Mouse (Mus musculus): ENCODE measurements around the gene Polr3f. TPM values are rescaled to one million over a fixed set of nuclear protein-coding genes. Genes with fewer than 3 reads are reported as not detected.

Gene Polr3f
- total RNA-seq, 2 experiments from 2014 or later = 11.4 to 12.0 TPM

DNA sequence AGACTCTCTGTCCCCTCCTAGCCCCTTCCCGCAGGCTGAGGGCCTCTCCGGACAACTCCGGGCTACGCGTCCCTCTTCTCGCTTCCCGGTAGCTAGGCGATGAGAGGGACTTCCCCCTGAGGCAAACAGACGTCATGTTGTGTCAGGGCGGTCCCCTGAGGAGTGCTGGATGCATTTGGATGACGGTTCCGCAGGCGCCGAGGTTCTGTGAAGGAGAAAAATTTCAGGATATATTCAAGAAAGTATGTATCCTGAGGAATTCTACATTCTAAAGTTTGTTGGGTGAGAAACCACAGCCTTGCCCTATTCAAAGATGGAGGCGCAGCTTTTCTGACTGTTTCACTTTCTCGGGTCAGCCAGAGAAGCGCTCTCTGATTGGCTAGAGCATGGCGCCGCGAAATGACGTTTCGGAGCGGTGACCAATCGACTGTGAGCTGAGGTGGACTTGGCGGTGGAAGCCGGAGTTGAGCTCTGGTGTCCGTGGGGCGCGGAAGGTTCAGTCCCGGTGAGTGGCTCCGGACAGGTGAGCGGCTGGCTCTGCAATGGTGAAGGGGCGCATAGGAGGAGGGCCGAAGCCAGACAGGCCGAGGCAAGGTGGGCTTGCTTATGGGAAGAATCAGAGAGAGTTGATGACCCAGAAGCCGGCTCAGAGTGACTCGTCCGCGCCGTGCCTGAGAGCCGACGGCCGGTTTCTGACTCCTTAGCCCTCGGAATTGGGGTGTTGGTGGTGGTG lies 28.5 kb downstream of the Polr3f start, which contains the start of gene Sec23b:
Sec23b (plus strand) TSS at position 410 of the 733 bp plus-strand sequence.
- peak; percentile 95 for DNase-seq
- intact Hi-C loops (cut with DNase I) = loop anchor here (2.0 to 5.0 kb wide), 2 partner anchors 29 to 189 kb away; partner anchors contain the start of genes Dzank1, Kat14, Pet117 and Polr3f

DNA sequence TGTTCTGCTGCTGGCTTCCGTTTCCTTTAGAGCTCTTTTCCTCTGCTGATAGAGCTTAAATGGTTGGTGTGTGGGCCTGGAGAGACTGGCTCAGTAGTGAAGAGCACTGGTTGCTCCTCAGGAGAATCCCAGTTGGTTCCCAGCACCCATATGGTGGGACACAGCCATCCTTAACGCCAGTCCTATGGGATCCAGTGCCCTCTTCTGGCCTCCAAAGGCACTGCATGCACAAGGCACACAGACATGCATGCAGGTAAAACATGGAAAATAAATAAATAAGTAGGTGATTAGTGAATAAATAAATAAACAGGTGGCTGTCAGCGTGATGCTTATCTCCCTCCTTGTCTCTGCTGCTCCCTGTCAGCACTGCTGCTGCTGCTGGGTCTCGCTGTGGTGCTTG lies 61.2 kb downstream of the Polr3f start:
- intact Hi-C loops (cut with DNase I) = no loop called here
- DNase-seq = no peak

Other genes starting within 250 kb of the Polr3f start
- not detected for gene Ovol2, start 195.6 kb upstream of the Polr3f start, total RNA-seq (2021)
- 10 to 100 TPM; 22.6 to 23.3 TPM for gene Kat14, start 158.7 kb upstream of the Polr3f start, total RNA-seq (2021)
- 10 to 100 TPM in 1 of 2 experiments, 1 to 10 TPM in 1; 9.1 to 10.9 TPM for gene Pet117, start 158.7 kb upstream of the Polr3f start, total RNA-seq (2021)
- gene Dzank1, start 304 bp upstream of the Polr3f start, total RNA-seq (2021) = 1 to 10 TPM in 1 of 2 experiments, under 1 TPM in 1; 0.43 to 1.7 TPM
- 10 to 100 TPM; 13.0 to 13.3 TPM for gene Rbbp9, start 23.2 kb downstream of the Polr3f start, total RNA-seq (2021)
- gene Sec23b, start 28.5 kb downstream of the Polr3f start, total RNA-seq (2021) = 10 to 100 TPM; 14.4 to 18.0 TPM
- gene Smim26, start 66.3 kb downstream of the Polr3f start, total RNA-seq (2021) = 100 to 1,000 TPM in 1 of 2 experiments, 10 to 100 TPM in 1; 91.7 to 105 TPM
- gene Dtd1, start 72.2 kb downstream of the Polr3f start, total RNA-seq (2021) = 10 to 100 TPM; 14.5 to 15.7 TPM